ENCODE assay signal across 26 mouse cellular contexts in genomic region chr17:85291154-85291553, GRCm38 (mm10).
A peak's percentile ranks its signal among the peaks of the same experiment; 100 is the strongest.
DNase-seq lines count a peak whose midpoint lies in the region; ATAC-seq and TF ChIP-seq lines count a peak whose summit lies in the region.
"Had no signal": no experiment of that assay in that cellular context is flagged by ENCODE, and none has a peak within 500 bp of the region (broad histone marks: within the 10 kb centered on the region; RNA-seq: fewer than 3 reads in every experiment).

No protein-coding gene starts in this region.

- no peak overlapping the region for H3K27ac ChIP-seq in kidney, postnatal 0 days
- no peak overlapping the region for H3K27ac ChIP-seq in MEL (ENCODE audit: control insufficient read depth, low read depth, low read length)
- no peak overlapping the region for H3K27ac ChIP-seq in stomach, postnatal 0 days (replicated peaks)
- no peak overlapping the region for H3K27ac ChIP-seq in cerebellum, adult 2 months (ENCODE audit: insufficient read depth, low read length)
- H3K27ac ChIP-seq: embryonic facial prominence, embryonic 15.5 days; forebrain, embryonic 10.5 days; gastrocnemius, adult 2 months; hindbrain, embryonic 12.5 days had no signal

- TF ChIP-seq EP300 in MEL (IDR thresholded peaks at IDR 0.05; ENCODE audit: low read depth in 1 of 2, low read length in 2 of 2) = no peak
- no peak for TF ChIP-seq EP300 in stomach, postnatal 0 days (optimal IDR thresholded peaks at IDR 0.05)

- H3K9me3 ChIP-seq in kidney, postnatal 0 days (replicated peaks; ENCODE audit: low read length) = no peaks in the 10 kb centered on the region
- H3K9me3 ChIP-seq in E14TG2a.4 (ENCODE audit: low read length) (peaks cover 5% of the 10 kb centered on the region), MEL (replicated peaks; ENCODE audit: insufficient read depth, low read length) (no peaks in the 10 kb centered on the region)
- H3K9me3 ChIP-seq in stomach, postnatal 0 days (ENCODE audit: control insufficient read depth, low read length) = no peaks in the 10 kb centered on the region
- H3K9me3 ChIP-seq: embryonic facial prominence, embryonic 15.5 days; forebrain, embryonic 10.5 days; hindbrain, embryonic 12.5 days had no signal

- ATAC-seq in kidney, postnatal 0 days (replicated peaks; ENCODE audit: low FRiP score, low read depth) = no peak
- no peak for ATAC-seq in stomach, postnatal 0 days (ENCODE audit: low FRiP score, low TSS enrichment)
- ATAC-seq: CD4-positive, CD25-positive, alpha-beta regulatory T cell, adult 4 months; forebrain, embryonic 14.5 days; hindbrain, embryonic 16.5 days; inflammation-experienced regulatory T-cells, adult 6 months; intestine, postnatal 0 days had no signal

- no peak overlapping the region for H3K4me3 ChIP-seq in kidney, postnatal 0 days (replicated peaks; ENCODE audit: low read depth, low read length)
- no peak overlapping the region for H3K4me3 ChIP-seq in E14TG2a.4 (replicated peaks; ENCODE audit: low read length)
- no peak overlapping the region for H3K4me3 ChIP-seq in MEL (ENCODE audit: control insufficient read depth in 1 of 2, insufficient read depth in 1 of 2, low read depth in 2 of 2, low read length in 2 of 2)
- H3K4me3 ChIP-seq in stomach, postnatal 0 days (ENCODE audit: low read depth, low read length) = no peak overlapping the region
- no peak overlapping the region for H3K4me3 ChIP-seq in cerebellum, adult 2 months (replicated peaks; ENCODE audit: insufficient read depth, low read depth, low read length)
- H3K4me3 ChIP-seq: embryonic facial prominence, embryonic 15.5 days; erythroblast, embryonic 14.5 days; forebrain, embryonic 10.5 days; gastrocnemius, adult 2 months; heart, embryonic 12.5 days; hindbrain, embryonic 12.5 days had no signal

- H3K9ac ChIP-seq in kidney, postnatal 0 days (ENCODE audit: low read depth, low read length) = no peak overlapping the region
- no peak overlapping the region for H3K9ac ChIP-seq in MEL (ENCODE audit: control insufficient read depth, low read depth, low read length, poor library complexity, severe bottlenecking)
- no peak overlapping the region for H3K9ac ChIP-seq in stomach, postnatal 0 days (ENCODE audit: low read length)
- H3K9ac ChIP-seq: embryonic facial prominence, embryonic 15.5 days; heart, embryonic 12.5 days; hindbrain, embryonic 12.5 days had no signal

- H3K79me2 ChIP-seq in MEL (ENCODE audit: control insufficient read depth, insufficient read depth, low read length, poor library complexity) = no peaks in the 10 kb centered on the region

- no peak overlapping the region for H3K4me2 ChIP-seq in kidney, postnatal 0 days (ENCODE audit: low read length)
- H3K4me2 ChIP-seq in stomach, postnatal 0 days (replicated peaks; ENCODE audit: low read depth) = no peak overlapping the region
- H3K4me2 ChIP-seq: embryonic facial prominence, embryonic 15.5 days; heart, embryonic 12.5 days; hindbrain, embryonic 12.5 days had no signal

- no peak for DNase-seq in kidney, postnatal 0 days (ENCODE audit: low spot score)
- DNase-seq in kidney, postnatal 10 days = no peak
- peak; percentile 7 for DNase-seq in MEL (ENCODE audit: low read depth, low spot score)
- DNase-seq in stomach, postnatal 0 days (ENCODE audit: low spot score) = no peak
- no peak for DNase-seq in gastrocnemius, postnatal 4 days (ENCODE audit: low spot score in 2 of 2)
- no peak for DNase-seq in cerebellum, adult 2 months
- DNase-seq: adrenal gland, adult 8-10 months; adrenal gland, postnatal 36 days; B cell, adult 2 months; embryo, embryonic 11 days; gastrocnemius, adult 2 months; gastrocnemius, postnatal 25 days; heart, adult 18-20 months; heart, postnatal 36 days had no signal

- no peak for TF ChIP-seq POLR2A in MEL (IDR thresholded peaks at IDR 0.05; ENCODE audit: control insufficient read depth in 1 of 2, insufficient read depth in 1 of 2, low read depth in 1 of 2, low read length in 2 of 2, poor library complexity in 1 of 2)
- TF ChIP-seq POLR2A in cerebellum, adult 2 months (IDR thresholded peaks at IDR 0.05; ENCODE audit: borderline replicate concordance, insufficient read depth, low read length) = no peak

- H3K27me3 ChIP-seq in kidney, postnatal 0 days (ENCODE audit: insufficient read depth, low read length) = no peaks in the 10 kb centered on the region
- H3K27me3 ChIP-seq in E14TG2a.4 (ENCODE audit: insufficient read depth, low read length) = no peaks in the 10 kb centered on the region
- no peaks in the 10 kb centered on the region for H3K27me3 ChIP-seq in MEL (ENCODE audit: control insufficient read depth in 1 of 2, insufficient read depth in 2 of 2, low read length in 2 of 2)
- no peaks in the 10 kb centered on the region for H3K27me3 ChIP-seq in stomach, postnatal 0 days (ENCODE audit: control insufficient read depth, insufficient read depth, low read length)
- no peaks in the 10 kb centered on the region for H3K27me3 ChIP-seq in cerebellum, adult 2 months (ENCODE audit: control insufficient read depth, insufficient read depth, low read length)
- H3K27me3 ChIP-seq: embryonic facial prominence, embryonic 15.5 days; heart, embryonic 12.5 days; hindbrain, embryonic 12.5 days had no signal

- 94% methylated on average over 4 of the region's 4 CpGs for WGBS in kidney, postnatal 0 days
- 93% methylated on average over 4 of the region's 4 CpGs for WGBS in stomach, postnatal 0 days
- 81% methylated on average over 4 of the region's 4 CpGs for WGBS in cerebellum, adult 2 months

- no peaks in the 10 kb centered on the region for H3K36me3 ChIP-seq in kidney, postnatal 0 days (ENCODE audit: insufficient read depth, low read length)
- H3K36me3 ChIP-seq in E14TG2a.4 (ENCODE audit: insufficient read depth, low read length) (no peaks in the 10 kb centered on the region), MEL (ENCODE audit: control insufficient read depth in 1 of 2, insufficient read depth in 2 of 2, low read length in 2 of 2) (no peaks in the 10 kb centered on the region)
- H3K36me3 ChIP-seq in stomach, postnatal 0 days (ENCODE audit: control insufficient read depth, insufficient read depth, low read length) = no peaks in the 10 kb centered on the region
- H3K36me3 ChIP-seq: embryonic facial prominence, embryonic 15.5 days; forebrain, embryonic 10.5 days; G1E; heart, embryonic 12.5 days; hindbrain, embryonic 12.5 days had no signal

- TF ChIP-seq RAD21 in MEL (IDR thresholded peaks at IDR 0.05; ENCODE audit: low read depth, low read length) = peak; percentile 8

- TF ChIP-seq CTCF in kidney, postnatal 0 days (IDR thresholded peaks at IDR 0.05; ENCODE audit: low read depth) = 0 out of 2 replicates have a peak, but pooled peaks have one; percentile 7
- TF ChIP-seq CTCF in E14TG2a.4 (conservative IDR thresholded peaks at IDR 0.05; ENCODE audit: low read length) (peak; percentile 58), MEL (IDR thresholded peaks at IDR 0.05 in 2 of 3, conservative IDR thresholded peaks at IDR 0.05 in 1 of 3; ENCODE audit: control insufficient read depth in 1 of 3, insufficient read depth in 1 of 3, low read depth in 2 of 3, low read length in 3 of 3, poor library complexity in 1 of 3, severe bottlenecking in 1 of 3) (peak; percentile 21 to 33 (median 24); a peak in 1 of 6 replicates)
- TF ChIP-seq CTCF in stomach, postnatal 0 days (IDR thresholded peaks at IDR 0.05; ENCODE audit: low read depth) = 0 out of 2 replicates have a peak, but pooled peaks have one; percentile 2
- no peak for TF ChIP-seq CTCF in cerebellum, adult 2 months (IDR thresholded peaks at IDR 0.05; ENCODE audit: borderline replicate concordance, insufficient read depth, low read depth, low read length)

- H3K4me1 ChIP-seq in kidney, postnatal 0 days (replicated peaks; ENCODE audit: insufficient read depth, low read length) = no peaks in the 10 kb centered on the region
- H3K4me1 ChIP-seq in E14TG2a.4 (replicated peaks; ENCODE audit: low read depth, low read length) = no peaks in the 10 kb centered on the region
- no peaks in the 10 kb centered on the region for H3K4me1 ChIP-seq in MEL (ENCODE audit: control insufficient read depth in 1 of 2, insufficient read depth in 2 of 2, low read length in 2 of 2)
- no peaks in the 10 kb centered on the region for H3K4me1 ChIP-seq in stomach, postnatal 0 days (replicated peaks; ENCODE audit: control insufficient read depth, insufficient read depth)
- no peaks in the 10 kb centered on the region for H3K4me1 ChIP-seq in cerebellum, adult 2 months (ENCODE audit: control insufficient read depth, insufficient read depth, low read length)
- H3K4me1 ChIP-seq: embryonic facial prominence, embryonic 15.5 days; forebrain, embryonic 10.5 days; heart, embryonic 12.5 days; hindbrain, embryonic 12.5 days had no signal

TF ChIP-seq in MEL, 35 proteins besides CTCF, POLR2A, EP300 and RAD21:
- no peak for TF ChIP-seq ZKSCAN1 (IDR thresholded peaks at IDR 0.05; ENCODE audit: low read depth, low read length)
- TF ChIP-seq E2F4 (IDR thresholded peaks at IDR 0.05; ENCODE audit: borderline replicate concordance, low read depth, low read length) = no peak
- no peak for TF ChIP-seq MYB (IDR thresholded peaks at IDR 0.05; ENCODE audit: low read depth, low read length)
- TF ChIP-seq MAX (IDR thresholded peaks at IDR 0.05; ENCODE audit: low read length) = no peak
TF ChIP-seq in MEL: peak in this region for 0.
